ENCODE assay signal across 27 mouse cellular contexts in the genomic region with DNA sequence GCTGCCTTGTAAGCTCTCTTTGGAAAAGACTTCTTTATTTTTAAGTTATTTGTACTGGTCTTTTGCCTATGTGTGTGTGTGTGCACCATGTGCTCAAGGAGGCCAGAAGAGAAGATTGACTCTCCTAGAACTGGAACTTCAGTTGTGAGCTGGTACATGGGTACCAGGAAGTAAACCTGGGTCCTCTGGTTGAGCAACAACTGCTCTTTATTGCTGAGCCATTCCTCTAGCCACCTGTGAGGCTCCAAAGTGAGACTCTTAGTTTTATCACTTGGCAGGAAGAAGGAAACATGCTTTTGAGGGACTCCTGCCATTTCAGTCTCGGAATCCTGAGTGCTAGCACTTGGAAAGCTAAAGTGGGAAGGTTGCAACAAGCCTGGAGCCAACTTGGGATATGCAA.
"Had no signal": no experiment of that assay in that cellular context is flagged by ENCODE, and none has a peak within 500 bp of the region (broad histone marks: within the 10 kb centered on the region; RNA-seq: fewer than 3 reads in every experiment).

No protein-coding gene starts in this region.

- H3K4me3 ChIP-seq: gastrocnemius, adult 2 months; heart, adult 2 months; heart, embryonic 10.5 days; heart, embryonic 12.5 days; hindbrain, embryonic 10.5 days; hindbrain, embryonic 12.5 days; kidney, embryonic 15.5 days; limb, embryonic 13.5 days; limb, embryonic 15.5 days; liver, embryonic 12.5 days had no signal

- H3K4me2 ChIP-seq: heart, embryonic 12.5 days; hindbrain, embryonic 12.5 days; hindbrain, embryonic 14.5 days; kidney, embryonic 15.5 days; limb, embryonic 13.5 days; limb, embryonic 15.5 days; liver, embryonic 12.5 days had no signal

- H3K27me3 ChIP-seq: heart, embryonic 12.5 days; hindbrain, embryonic 12.5 days; kidney, embryonic 15.5 days; limb, embryonic 13.5 days; limb, embryonic 15.5 days; liver, embryonic 12.5 days had no signal

- H3K9ac ChIP-seq: forebrain, postnatal 0 days; heart, embryonic 12.5 days; hindbrain, embryonic 12.5 days; hindbrain, embryonic 14.5 days; kidney, embryonic 15.5 days; limb, embryonic 13.5 days; limb, embryonic 15.5 days; liver, embryonic 12.5 days had no signal

- ATAC-seq: forebrain, postnatal 0 days; hindbrain, embryonic 16.5 days; inflammation-experienced regulatory T-cells, adult 6 months; liver, embryonic 12.5 days had no signal

- H3K36me3 ChIP-seq: heart, embryonic 10.5 days; heart, embryonic 12.5 days; hindbrain, embryonic 10.5 days; hindbrain, embryonic 12.5 days; kidney, embryonic 15.5 days; limb, embryonic 13.5 days; limb, embryonic 15.5 days; liver, embryonic 12.5 days had no signal

- H3K27ac ChIP-seq: gastrocnemius, adult 2 months; heart, adult 2 months; heart, embryonic 10.5 days; hindbrain, embryonic 10.5 days; hindbrain, embryonic 12.5 days; hindbrain, embryonic 14.5 days; kidney, embryonic 15.5 days; kidney, postnatal 0 days; limb, embryonic 13.5 days; limb, embryonic 15.5 days; liver, embryonic 12.5 days had no signal

- DNase-seq: forebrain, postnatal 0 days; gastrocnemius, adult 2 months; gastrocnemius, postnatal 10 days; gastrocnemius, postnatal 25 days; heart, adult 2 months; heart, postnatal 10 days; heart, postnatal 4 days; kidney, adult 11 months; kidney, adult 2 months; kidney, adult 9 months; kidney, postnatal 14 days; kidney, postnatal 36 days; layer of hippocampus, adult 9-11 months; layer of hippocampus, postnatal 36 days; left cerebral cortex, postnatal 4 days had no signal

- H3K9me3 ChIP-seq: heart, embryonic 10.5 days; heart, embryonic 12.5 days; hindbrain, embryonic 10.5 days; hindbrain, embryonic 12.5 days; kidney, embryonic 15.5 days; limb, embryonic 13.5 days; limb, embryonic 15.5 days; liver, embryonic 12.5 days had no signal

- H3K4me1 ChIP-seq: heart, embryonic 10.5 days; heart, embryonic 12.5 days; hindbrain, embryonic 10.5 days; hindbrain, embryonic 12.5 days; kidney, embryonic 15.5 days; limb, embryonic 13.5 days; limb, embryonic 15.5 days; liver, embryonic 12.5 days had no signal
